Mouse (Mus musculus): Measurements from ENCODE around the gene Eef1akmt3. TPM values are rescaled to one million over a fixed set of nuclear protein-coding genes. Genes with fewer than 3 reads are reported as not detected.

The Eef1akmt3 gene
- total and polyA plus RNA-seq, 3 experiments, result 0.06 TPM; not detected in 2

GRCm38 (mm10) chr10:127058161-127058560 lies 16.8 kb upstream of the Eef1akmt3 start:
- H3K36me3 ChIP-seq (ENCODE audit: control insufficient read depth, insufficient read depth, low read length), result no peaks in the 10 kb centered on the region
- intact Hi-C loops (cut with DNase I), result no loop called here
- no peak overlapping the region for H3K27ac ChIP-seq
- no peak for TF ChIP-seq POLR2A (IDR thresholded peaks at IDR 0.05; ENCODE audit: insufficient read depth, low read depth, low read length)
- peak; percentile 98 for TF ChIP-seq CTCF (IDR thresholded peaks at IDR 0.05)
- no peak for TF ChIP-seq EP300 (IDR thresholded peaks at IDR 0.05; ENCODE audit: insufficient read depth, low read depth, low read length)
- no peak overlapping the region for H3K4me3 ChIP-seq
- H3K9ac ChIP-seq (ENCODE audit: low read depth, low read length), result no peak overlapping the region
- no peaks in the 10 kb centered on the region for H3K79me2 ChIP-seq (replicated peaks; ENCODE audit: control insufficient read depth, insufficient read depth, low read length)
- H3K27me3 ChIP-seq (ENCODE audit: control insufficient read depth, insufficient read depth, low read length), result no peaks in the 10 kb centered on the region
- DNase-seq, result peak; percentile 73 to 81
- peaks cover 4% of the 10 kb centered on the region; the same call in 1 of the 2 replicates for H3K4me1 ChIP-seq (ENCODE audit: control insufficient read depth, insufficient read depth, low read length)
- WGBS, result 11% methylated on average over 9 of the region's 9 CpGs

GRCm38 (mm10) chr10:127056490-127056889 lies 15.2 kb upstream of the Eef1akmt3 start:
- WGBS, result 88% methylated on average over 20 of the region's 20 CpGs
- DNase-seq, result no peak
- Histone ChIP-seq H3K27ac (no peak overlapping the region), H3K4me3 (no peak overlapping the region), H3K4me1 (ENCODE audit: control insufficient read depth, insufficient read depth, low read length) (peaks cover 2% of the 10 kb centered on the region; the same call in 1 of the 2 replicates), H3K9ac (ENCODE audit: low read depth, low read length) (no peak overlapping the region), H3K79me2 (replicated peaks; ENCODE audit: control insufficient read depth, insufficient read depth, low read length) (no peaks in the 10 kb centered on the region), H3K36me3 (ENCODE audit: control insufficient read depth, insufficient read depth, low read length) (no peaks in the 10 kb centered on the region), H3K27me3 (ENCODE audit: control insufficient read depth, insufficient read depth, low read length) (no peaks in the 10 kb centered on the region)
- TF ChIP-seq CTCF (IDR thresholded peaks at IDR 0.05) (no peak), POLR2A (IDR thresholded peaks at IDR 0.05; ENCODE audit: insufficient read depth, low read depth, low read length) (no peak), EP300 (IDR thresholded peaks at IDR 0.05; ENCODE audit: insufficient read depth, low read depth, low read length) (no peak)
- intact Hi-C loops (cut with DNase I), result no loop called here

- Histone ChIP-seq H3K79me2 (replicated peaks; ENCODE audit: control insufficient read depth, insufficient read depth, low read length) (no peaks in the 10 kb centered on the region), H3K9ac (ENCODE audit: low read depth, low read length) (no peak overlapping the region), H3K4me1 (ENCODE audit: control insufficient read depth, insufficient read depth, low read length) (peaks cover under 1% of the 10 kb centered on the region; the same call in 1 of the 2 replicates), H3K4me3 (no peak overlapping the region), H3K36me3 (ENCODE audit: control insufficient read depth, insufficient read depth, low read length) (no peaks in the 10 kb centered on the region), H3K27ac (no peak overlapping the region), H3K27me3 (ENCODE audit: control insufficient read depth, insufficient read depth, low read length) (no peaks in the 10 kb centered on the region)
- intact Hi-C loops (cut with DNase I), result no loop called here
- no peak for DNase-seq
- no peak for TF ChIP-seq CTCF (IDR thresholded peaks at IDR 0.05)
- no peak for TF ChIP-seq POLR2A (IDR thresholded peaks at IDR 0.05; ENCODE audit: insufficient read depth, low read depth, low read length)
- no peak for TF ChIP-seq EP300 (IDR thresholded peaks at IDR 0.05; ENCODE audit: insufficient read depth, low read depth, low read length)
- 81% methylated on average over 8 of the region's 8 CpGs for WGBS
Measured at GRCm38 (mm10) chr10:127055406-127055805, 14.1 kb upstream of the Eef1akmt3 start.

- DNase-seq, result no peak
- H3K9ac ChIP-seq (ENCODE audit: low read depth, low read length), result no peak overlapping the region
- no peak overlapping the region for H3K27ac ChIP-seq
- no peak overlapping the region for H3K4me3 ChIP-seq
- intact Hi-C loops (cut with DNase I), result no loop called here
- H3K79me2 ChIP-seq (replicated peaks; ENCODE audit: control insufficient read depth, insufficient read depth, low read length), result no peaks in the 10 kb centered on the region
- no peaks in the 10 kb centered on the region for H3K36me3 ChIP-seq (ENCODE audit: control insufficient read depth, insufficient read depth, low read length)
- H3K4me1 ChIP-seq (ENCODE audit: control insufficient read depth, insufficient read depth, low read length), result no peaks in the 10 kb centered on the region
- 73% methylated on average over 4 of the region's 4 CpGs for WGBS
- peaks cover 3% of the 10 kb centered on the region; the same call in 1 of the 2 replicates for H3K27me3 ChIP-seq (ENCODE audit: control insufficient read depth, insufficient read depth, low read length)
- no peak for TF ChIP-seq POLR2A (IDR thresholded peaks at IDR 0.05; ENCODE audit: insufficient read depth, low read depth, low read length)
- no peak for TF ChIP-seq EP300 (IDR thresholded peaks at IDR 0.05; ENCODE audit: insufficient read depth, low read depth, low read length)
- TF ChIP-seq CTCF (IDR thresholded peaks at IDR 0.05), result no peak
Measured at GRCm38 (mm10) chr10:127054646-127055045, 13.3 kb upstream of the Eef1akmt3 start.

- Histone ChIP-seq H3K36me3 (ENCODE audit: control insufficient read depth, insufficient read depth, low read length) (no peaks in the 10 kb centered on the region), H3K9ac (ENCODE audit: low read depth, low read length) (no peak overlapping the region), H3K4me3 (no peak overlapping the region), H3K4me1 (ENCODE audit: control insufficient read depth, insufficient read depth, low read length) (peaks cover 1% of the 10 kb centered on the region), H3K27ac (no peak overlapping the region), H3K27me3 (ENCODE audit: control insufficient read depth, insufficient read depth, low read length) (peaks cover 13% of the 10 kb centered on the region), H3K79me2 (replicated peaks; ENCODE audit: control insufficient read depth, insufficient read depth, low read length) (no peaks in the 10 kb centered on the region)
- DNase-seq, result no peak
- TF ChIP-seq CTCF (IDR thresholded peaks at IDR 0.05) (no peak), POLR2A (IDR thresholded peaks at IDR 0.05; ENCODE audit: insufficient read depth, low read depth, low read length) (no peak), EP300 (IDR thresholded peaks at IDR 0.05; ENCODE audit: insufficient read depth, low read depth, low read length) (no peak)
- 18% methylated on average over 10 of the region's 10 CpGs for WGBS
- intact Hi-C loops (cut with DNase I), result no loop called here
Measured at GRCm38 (mm10) chr10:127050119-127050474, 8.8 kb upstream of the Eef1akmt3 start.

- no peaks in the 10 kb centered on the region for H3K36me3 ChIP-seq (ENCODE audit: control insufficient read depth, insufficient read depth, low read length)
- no peak for DNase-seq
- H3K4me3 ChIP-seq, result no peak overlapping the region
- peaks cover 13% of the 10 kb centered on the region for H3K27me3 ChIP-seq (ENCODE audit: control insufficient read depth, insufficient read depth, low read length)
- H3K79me2 ChIP-seq (replicated peaks; ENCODE audit: control insufficient read depth, insufficient read depth, low read length), result no peaks in the 10 kb centered on the region
- intact Hi-C loops (cut with DNase I), result no loop called here
- H3K4me1 ChIP-seq (ENCODE audit: control insufficient read depth, insufficient read depth, low read length), result peaks cover 1% of the 10 kb centered on the region
- no peak overlapping the region for H3K9ac ChIP-seq (ENCODE audit: low read depth, low read length)
- TF ChIP-seq EP300 (IDR thresholded peaks at IDR 0.05; ENCODE audit: insufficient read depth, low read depth, low read length), result no peak
- TF ChIP-seq CTCF (IDR thresholded peaks at IDR 0.05), result peak; percentile 25
- WGBS, result 4% methylated on average over 29 of the region's 29 CpGs
- no peak overlapping the region for H3K27ac ChIP-seq
Measured at GRCm38 (mm10) chr10:127049395-127050118, 8.2 kb upstream of the Eef1akmt3 start.
